Mouse (Mus musculus) Patski (cell line): ENCODE measurements at regions not wholly inside any gene's neighbourhood (a gene's known extent, or its start where the extent isn't known, plus 50 kb on each side); places are given as distances from the start of the nearest gene placed in this dataset.

Experiments
- ATAC-seq: fragments of 100-300 bp; one replicate; pipeline ENCODE4 v1.8.0; 2021
- CTCF ChIA-PET: fragments of 350-600 bp; sonication (Branson Sonifier 250); formaldehyde crosslinking; loops from one replicate; lab custom pipeline; 2022; ENCODE audit warnings: inconsistent platforms; lab: Charles Lee
- POLR2A ChIA-PET: fragments of 350-600 bp; sonication (Branson Sonifier 250); formaldehyde crosslinking; loops from one replicate; lab custom pipeline; 2022; ENCODE audit warnings: antibody characterized with exemption, inconsistent platforms; lab: Charles Lee
- DNase-seq: peaks from one replicate; pipeline ENCODE4 v3.0.0-alpha.2; 2011; ENCODE audit warnings: low read depth, low spot score
- H3K27me3 ChIP-seq: fragments of 371-371 bp; one replicate; pipeline ENCODE4 v1.5.1; 2021
- CTCF ChIP-seq: fragments of 100-300 bp; IDR thresholded peaks from one replicate; pipeline ENCODE4 v1.5.1; 2021
- in situ Hi-C: fragments of 300-500 bp; cut with MboI; formaldehyde crosslinking; loops from 3 replicates; pipeline ENCODE4 v1.11.1; 2018; ENCODE audit warnings: low pct_unique_long_range_greater_than_20kb, mixed read lengths

- peak; percentile 42 for TF ChIP-seq CTCF
These were observed 209.7 kb upstream of the Fam19a5 start for GRCm38 (mm10) chr15:87334430-87334829.

GRCm38 (mm10) chr15:87335324-87335723, 208.8 kb upstream of the Fam19a5 start:
- H3K27me3 ChIP-seq: peaks cover 3% of the 10 kb centered on the region
- ATAC-seq (no peak), DNase-seq (no peak)
- CTCF ChIA-PET: interaction anchor here (0.6 kb wide), 1 partner anchor 84 kb away, joined by 3 read pairs; no protein-coding TSS in a partner anchor
- no peak for TF ChIP-seq CTCF
- POLR2A ChIA-PET: no interaction called here
- in situ Hi-C loops: no loop called here

More at GRCm38 (mm10) chr15:87334430-87334829, 209.7 kb upstream of the Fam19a5 start:
- POLR2A ChIA-PET: no interaction called here
- DNase-seq (no peak), ATAC-seq (no peak)
- CTCF ChIA-PET: no interaction called here
- H3K27me3 ChIP-seq: peaks cover 7% of the 10 kb centered on the region
- in situ Hi-C loops: no loop called here

GRCm38 (mm10) chr15:87335737-87336136, 208.4 kb upstream of the Fam19a5 start:
- DNase-seq: no peak
- in situ Hi-C loops: no loop called here
- ChIA-PET CTCF (interaction anchor here (0.6 kb wide), 1 partner anchor 84 kb away, joined by 3 read pairs; no protein-coding TSS in a partner anchor), POLR2A (no interaction called here)
- H3K27me3 ChIP-seq: peaks cover 3% of the 10 kb centered on the region
- ATAC-seq: no peak
- TF ChIP-seq CTCF: no peak

GRCm38 (mm10) chr15:87339904-87340303, 204.2 kb upstream of the Fam19a5 start:
- H3K27me3 ChIP-seq: no peaks in the 10 kb centered on the region
- CTCF ChIA-PET: no interaction called here
- no peak for TF ChIP-seq CTCF
- DNase-seq: no peak
- no peak for ATAC-seq
- in situ Hi-C loops: no loop called here
- POLR2A ChIA-PET: no interaction called here

GRCm38 (mm10) chr15:87342656-87343055, 201.4 kb upstream of the Fam19a5 start:
- ChIA-PET CTCF (no interaction called here), POLR2A (no interaction called here)
- H3K27me3 ChIP-seq: no peaks in the 10 kb centered on the region
- ATAC-seq (no peak), DNase-seq (no peak)
- no peak for TF ChIP-seq CTCF
- in situ Hi-C loops: no loop called here

- TF ChIP-seq CTCF: no peak
- no peak for ATAC-seq
- ChIA-PET POLR2A (no interaction called here), CTCF (no interaction called here)
- H3K27me3 ChIP-seq: no peaks in the 10 kb centered on the region
- no peak for DNase-seq
- in situ Hi-C loops: no loop called here
These were observed 198.3 kb upstream of the Fam19a5 start for GRCm38 (mm10) chr15:87345826-87346225.

- no peak for ATAC-seq
- POLR2A ChIA-PET: interaction anchor here (0.6 kb wide), 1 partner anchor 40 kb away, joined by 4 read pairs; no protein-coding TSS in a partner anchor
- CTCF ChIA-PET: no interaction called here
- in situ Hi-C loops: no loop called here
- peaks cover 9% of the 10 kb centered on the region for H3K27me3 ChIP-seq
- no peak for DNase-seq
- no peak for TF ChIP-seq CTCF
These were observed 194.4 kb upstream of the Fam19a5 start for GRCm38 (mm10) chr15:87349533-87350247.

- no peak for TF ChIP-seq CTCF
- ATAC-seq (no peak), DNase-seq (no peak)
- in situ Hi-C loops: no loop called here
- POLR2A ChIA-PET: interaction anchor here (1.1 kb wide), 1 partner anchor 196 kb away, joined by 7 read pairs; no protein-coding TSS in a partner anchor
- peaks cover 13% of the 10 kb centered on the region for H3K27me3 ChIP-seq
- CTCF ChIA-PET: no interaction called here
These were observed 191.3 kb upstream of the Fam19a5 start for GRCm38 (mm10) chr15:87352812-87353211.

GRCm38 (mm10) chr15:87353886-87354285, 190.2 kb upstream of the Fam19a5 start:
- no peak for TF ChIP-seq CTCF
- POLR2A ChIA-PET: interaction anchor here (1.1 kb wide), 1 partner anchor 195 kb away, joined by 7 read pairs; no protein-coding TSS in a partner anchor
- in situ Hi-C loops: no loop called here
- peaks cover 13% of the 10 kb centered on the region for H3K27me3 ChIP-seq
- DNase-seq (no peak), ATAC-seq (no peak)
- CTCF ChIA-PET: no interaction called here

- ATAC-seq (no peak), DNase-seq (no peak)
- H3K27me3 ChIP-seq: peaks cover 4% of the 10 kb centered on the region
- in situ Hi-C loops: loop anchor here (10.0 kb wide), 1 partner anchor 604 kb away; no protein-coding TSS in a partner anchor
- TF ChIP-seq CTCF: no peak
- ChIA-PET CTCF (no interaction called here), POLR2A (no interaction called here)
These were observed 183.6 kb upstream of the Fam19a5 start for GRCm38 (mm10) chr15:87360457-87360856.

GRCm38 (mm10) chr15:87365712-87366361, 178.3 kb upstream of the Fam19a5 start:
- in situ Hi-C loops: loop anchor here (5.0 to 10.0 kb wide), 3 partner anchors 176 to 599 kb away; partner anchors contain the start of gene Fam19a5
- peaks cover 2% of the 10 kb centered on the region for H3K27me3 ChIP-seq
- peak; percentile 82 for TF ChIP-seq CTCF
- no peak for DNase-seq
- ATAC-seq: no peak
- ChIA-PET POLR2A (no interaction called here), CTCF (no interaction called here)
